Mouse (Mus musculus): ENCODE measurements around the gene Snx27. TPM values are rescaled to one million over a fixed set of nuclear protein-coding genes. Genes with fewer than 3 reads are reported as not detected.

The Snx27 gene
- polyA plus RNA-seq (2014; fragmentation: Nextera tagmentation; extraction: Ambion mirVana) = 42.8 and 45.3 TPM in 2 replicates

DNA sequence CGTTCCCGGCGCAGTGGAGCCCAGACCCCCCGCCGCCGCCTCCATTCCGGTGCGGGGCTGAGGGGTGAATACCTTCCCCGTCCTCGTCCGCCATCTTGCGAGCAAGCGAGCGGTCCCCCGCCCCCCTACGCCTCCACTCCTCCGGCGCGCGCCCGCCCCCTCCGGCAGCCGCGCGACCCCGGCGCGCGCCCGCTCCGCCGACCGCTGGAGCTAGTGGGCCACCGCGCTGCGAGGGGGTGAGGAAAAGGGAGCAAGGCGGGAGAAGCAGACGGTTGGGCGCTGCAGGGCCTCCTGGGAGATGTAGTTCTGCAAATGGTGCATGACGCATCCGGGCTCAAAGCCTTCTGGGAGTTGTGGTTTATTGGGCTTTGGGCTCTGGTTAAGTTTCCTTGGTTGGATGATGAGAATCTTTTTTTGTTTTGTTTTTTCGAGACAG, at the start of gene Snx27:
TSS of gene Snx27 (minus strand) at position 261 of the 436 bp plus-strand sequence.
- H3K27me3 ChIP-seq (replicated peaks; ENCODE audit: control insufficient read depth, insufficient read depth, low read length) = no peaks in the 10 kb centered on the region
- H3K36me3 ChIP-seq (ENCODE audit: control insufficient read depth, insufficient read depth, low read length) = no peaks in the 10 kb centered on the region
- H3K9ac ChIP-seq (ENCODE audit: low read length) = peak within 1 kb of the TSS; percentile 88
- H3K27ac ChIP-seq (ENCODE audit: low read depth, low read length) = peak within 1 kb of the TSS; percentile 87
- peak within 1 kb of the TSS; percentile 90 for H3K4me2 ChIP-seq (ENCODE audit: low read length)
- peak within 1 kb of the TSS; percentile 85 for H3K4me3 ChIP-seq (ENCODE audit: low read depth, low read length)
- H3K4me1 ChIP-seq (ENCODE audit: control insufficient read depth, insufficient read depth, low read length) = peaks cover 4% of the 10 kb centered on the region; the same call in 1 of the 2 replicates
- ATAC-seq (peak; percentile 99), DNase-seq (ENCODE audit: low spot score) (peak; percentile 98)
- H3K9me3 ChIP-seq (replicated peaks; ENCODE audit: control insufficient read depth, low read length) = no peaks in the 10 kb centered on the region
- WGBS = under 1% methylated on average over 42 of the region's 42 CpGs

DNA sequence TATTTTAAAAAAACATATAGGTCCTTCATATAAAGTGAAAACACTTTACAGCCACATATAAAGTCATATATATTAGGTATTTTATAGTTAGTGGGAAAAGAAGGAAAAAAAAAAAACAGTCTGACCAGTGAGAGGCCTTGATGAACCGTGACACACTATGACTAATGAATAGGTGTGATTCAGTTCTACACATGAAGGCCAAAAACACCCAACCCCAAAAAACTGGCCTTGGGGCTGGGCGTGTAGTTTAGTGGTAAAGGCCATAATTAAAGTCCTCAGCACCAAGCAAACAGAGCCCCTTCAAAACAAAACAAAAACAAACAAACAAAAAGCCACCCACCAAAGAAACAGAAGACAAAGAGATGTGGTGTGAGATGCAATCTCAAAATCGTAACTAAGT, 47.4 kb upstream of the Snx27 start:
- no peak overlapping the region for H3K4me2 ChIP-seq (ENCODE audit: low read length)
- no peak overlapping the region for H3K27ac ChIP-seq (ENCODE audit: low read depth, low read length)
- H3K4me1 ChIP-seq (ENCODE audit: control insufficient read depth, insufficient read depth, low read length) = no peaks in the 10 kb centered on the region
- H3K9ac ChIP-seq (ENCODE audit: low read length) = no peak overlapping the region
- H3K9me3 ChIP-seq (replicated peaks; ENCODE audit: control insufficient read depth, low read length) = no peaks in the 10 kb centered on the region
- ATAC-seq (no peak), DNase-seq (ENCODE audit: low spot score) (no peak)
- no peak overlapping the region for H3K4me3 ChIP-seq (ENCODE audit: low read depth, low read length)
- H3K27me3 ChIP-seq (replicated peaks; ENCODE audit: control insufficient read depth, insufficient read depth, low read length) = no peaks in the 10 kb centered on the region
- 72% methylated on average over 3 of the region's 3 CpGs for WGBS
- H3K36me3 ChIP-seq (ENCODE audit: control insufficient read depth, insufficient read depth, low read length) = no peaks in the 10 kb centered on the region

DNA sequence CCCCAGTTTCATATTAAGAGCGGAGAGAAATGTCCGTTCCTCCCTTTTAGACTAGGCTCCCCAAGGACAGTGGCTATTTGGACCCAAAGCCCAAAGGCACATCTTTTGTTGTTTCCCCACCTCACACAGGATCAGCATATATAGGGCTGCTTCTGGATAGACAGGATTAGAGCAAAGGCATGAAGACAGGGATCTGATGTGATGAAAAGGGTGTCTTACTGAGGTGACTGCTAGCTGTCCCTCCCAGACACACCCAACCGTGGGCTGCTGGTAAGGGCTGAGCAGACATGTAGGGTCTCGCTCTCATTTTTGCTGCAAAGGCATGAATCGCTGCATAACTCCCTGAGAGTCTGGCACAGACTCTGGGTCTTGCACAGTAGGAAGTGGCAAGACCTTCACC, 46.2 kb upstream of the Snx27 start:
- Histone ChIP-seq H3K4me3 (ENCODE audit: low read depth, low read length) (no peak overlapping the region), H3K9me3 (replicated peaks; ENCODE audit: control insufficient read depth, low read length) (no peaks in the 10 kb centered on the region), H3K36me3 (ENCODE audit: control insufficient read depth, insufficient read depth, low read length) (no peaks in the 10 kb centered on the region), H3K27me3 (replicated peaks; ENCODE audit: control insufficient read depth, insufficient read depth, low read length) (no peaks in the 10 kb centered on the region), H3K4me2 (ENCODE audit: low read length) (no peak overlapping the region), H3K4me1 (ENCODE audit: control insufficient read depth, insufficient read depth, low read length) (no peaks in the 10 kb centered on the region), H3K9ac (ENCODE audit: low read length) (no peak overlapping the region), H3K27ac (ENCODE audit: low read depth, low read length) (no peak overlapping the region)
- 93% methylated on average over 5 of the region's 5 CpGs for WGBS
- DNase-seq (ENCODE audit: low spot score) = no peak
- no peak for ATAC-seq

DNA sequence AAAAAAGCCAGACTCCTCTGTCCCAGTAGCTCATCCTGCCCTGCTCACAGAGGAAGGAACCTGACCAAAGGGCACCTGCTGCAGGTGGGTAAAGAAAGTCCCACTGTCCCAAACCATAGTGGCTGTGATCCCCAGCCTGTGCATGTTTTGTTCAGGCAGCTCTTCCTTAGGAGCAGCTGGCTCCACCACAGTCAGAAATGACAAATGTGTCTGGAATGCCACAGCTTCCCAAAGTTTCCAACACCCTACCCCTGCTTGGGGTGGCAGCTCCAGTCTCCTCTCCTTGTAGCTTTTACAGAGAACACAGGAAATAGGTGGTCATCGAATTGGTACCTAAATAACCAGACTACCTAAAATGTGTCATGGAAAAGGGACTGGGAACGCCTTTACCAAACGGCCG, 41.8 kb upstream of the Snx27 start:
- WGBS = 93% methylated on average over 4 of the region's 4 CpGs
- Histone ChIP-seq H3K9me3 (replicated peaks; ENCODE audit: control insufficient read depth, low read length) (no peaks in the 10 kb centered on the region), H3K27ac (ENCODE audit: low read depth, low read length) (no peak overlapping the region)

DNA sequence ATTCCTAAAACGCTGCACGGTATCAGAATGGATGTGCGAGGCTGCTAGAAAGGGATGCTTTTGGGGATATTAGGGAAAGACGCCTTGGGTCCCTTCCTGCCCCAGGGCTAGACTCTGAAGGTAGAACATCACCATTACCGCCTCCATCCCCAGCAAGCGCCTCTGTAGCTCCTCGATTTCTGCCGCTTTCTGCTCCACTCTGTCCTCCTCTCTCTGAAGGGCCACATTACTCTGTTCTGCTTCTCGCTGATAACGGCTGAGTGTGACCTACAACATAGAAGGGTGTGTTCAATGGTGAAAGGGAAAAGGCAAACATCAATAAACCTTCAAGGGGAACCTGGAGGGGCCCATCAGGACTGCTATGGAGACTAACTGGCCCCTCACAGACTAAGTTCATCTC, 40.0 kb upstream of the Snx27 start:
- Histone ChIP-seq H3K27me3 (replicated peaks; ENCODE audit: control insufficient read depth, insufficient read depth, low read length) (no peaks in the 10 kb centered on the region), H3K4me1 (ENCODE audit: control insufficient read depth, insufficient read depth, low read length) (no peaks in the 10 kb centered on the region), H3K4me3 (ENCODE audit: low read depth, low read length) (no peak overlapping the region), H3K4me2 (ENCODE audit: low read length) (no peak overlapping the region), H3K9me3 (replicated peaks; ENCODE audit: control insufficient read depth, low read length) (no peaks in the 10 kb centered on the region), H3K36me3 (ENCODE audit: control insufficient read depth, insufficient read depth, low read length) (no peaks in the 10 kb centered on the region), H3K9ac (ENCODE audit: low read length) (no peak overlapping the region), H3K27ac (ENCODE audit: low read depth, low read length) (no peak overlapping the region)
- 95% methylated on average over 10 of the region's 10 CpGs for WGBS
- no peak for DNase-seq (ENCODE audit: low spot score)
- no peak for ATAC-seq

More for the DNA sequence above, 41.8 kb upstream of the Snx27 start:
- Histone ChIP-seq H3K4me1 (ENCODE audit: control insufficient read depth, insufficient read depth, low read length) (no peaks in the 10 kb centered on the region), H3K4me3 (ENCODE audit: low read depth, low read length) (no peak overlapping the region), H3K4me2 (ENCODE audit: low read length) (no peak overlapping the region), H3K9ac (ENCODE audit: low read length) (no peak overlapping the region), H3K36me3 (ENCODE audit: control insufficient read depth, insufficient read depth, low read length) (no peaks in the 10 kb centered on the region), H3K27me3 (replicated peaks; ENCODE audit: control insufficient read depth, insufficient read depth, low read length) (no peaks in the 10 kb centered on the region)
- ATAC-seq (no peak), DNase-seq (ENCODE audit: low spot score) (no peak)

DNA sequence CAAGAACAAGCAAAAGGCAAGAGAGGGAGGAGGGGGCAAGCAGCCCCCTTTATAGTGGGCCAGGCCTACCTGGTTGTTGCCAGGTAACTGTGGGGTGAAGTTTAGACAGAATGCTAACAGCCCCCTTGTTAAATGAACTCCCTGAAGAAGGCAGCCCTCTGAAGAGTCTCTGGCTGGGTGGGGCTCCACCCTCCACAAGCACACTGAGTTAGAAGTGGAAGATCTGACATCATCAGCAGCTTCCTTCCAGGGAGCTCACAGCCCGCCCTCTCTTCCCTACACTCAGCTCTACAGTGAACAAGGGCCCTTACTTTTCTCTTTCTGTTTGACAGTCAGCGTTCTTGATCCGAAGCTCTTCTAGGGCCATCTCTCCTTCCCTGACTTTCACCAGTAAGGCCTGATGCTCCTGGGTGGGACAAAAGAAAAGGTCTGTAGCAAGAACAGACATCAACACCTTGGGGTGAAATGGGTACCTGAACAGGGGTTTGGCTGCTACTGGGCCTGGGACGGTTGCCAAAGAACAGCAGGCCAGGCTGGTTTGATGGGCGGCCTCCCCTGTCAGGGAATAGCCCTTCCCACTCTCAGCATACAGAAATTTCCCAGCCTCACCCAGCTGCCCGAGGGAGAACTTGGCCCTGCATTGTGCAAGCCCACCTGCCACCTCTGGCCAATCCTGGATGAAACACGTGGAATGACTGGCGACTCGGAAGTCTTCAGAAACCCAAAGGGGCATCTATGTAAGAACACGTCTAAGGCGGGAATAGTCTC, 39.4 kb upstream of the Snx27 start:
- no peak overlapping the region for H3K4me2 ChIP-seq (ENCODE audit: low read length)
- no peak overlapping the region for H3K4me3 ChIP-seq (ENCODE audit: low read depth, low read length)
- no peaks in the 10 kb centered on the region for H3K9me3 ChIP-seq (replicated peaks; ENCODE audit: control insufficient read depth, low read length)
- H3K9ac ChIP-seq (ENCODE audit: low read length) = no peak overlapping the region
- no peaks in the 10 kb centered on the region for H3K27me3 ChIP-seq (replicated peaks; ENCODE audit: control insufficient read depth, insufficient read depth, low read length)
- H3K27ac ChIP-seq (ENCODE audit: low read depth, low read length) = no peak overlapping the region
- ATAC-seq = no peak
- no peak for DNase-seq (ENCODE audit: low spot score)
- H3K4me1 ChIP-seq (ENCODE audit: control insufficient read depth, insufficient read depth, low read length) = no peaks in the 10 kb centered on the region
- WGBS = 79% methylated on average over 11 of the region's 11 CpGs
- H3K36me3 ChIP-seq (ENCODE audit: control insufficient read depth, insufficient read depth, low read length) = no peaks in the 10 kb centered on the region

DNA sequence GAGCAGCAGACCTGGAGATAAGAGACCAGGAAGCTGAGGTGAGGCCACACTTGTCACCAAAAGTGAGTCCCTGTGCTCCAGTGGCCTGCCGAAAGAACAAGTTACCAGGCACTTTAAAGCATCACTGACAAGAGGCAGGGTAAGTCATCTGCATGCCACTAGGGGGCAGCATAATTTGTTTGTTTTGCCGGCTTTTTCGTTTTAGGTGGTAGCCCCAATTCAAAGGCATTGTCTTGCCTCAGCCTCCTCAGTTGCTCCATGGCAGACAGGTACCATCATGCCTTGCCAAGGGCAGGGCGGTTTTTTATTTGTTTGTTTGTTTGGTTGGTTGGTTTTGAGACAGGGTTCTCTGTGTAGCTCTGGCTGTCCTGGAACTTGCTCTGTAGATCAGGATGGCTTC, 34.2 kb upstream of the Snx27 start:
- peak; percentile 49 for DNase-seq (ENCODE audit: low spot score)
- Histone ChIP-seq H3K9ac (ENCODE audit: low read length) (no peak overlapping the region), H3K4me3 (ENCODE audit: low read depth, low read length) (no peak overlapping the region), H3K27ac (ENCODE audit: low read depth, low read length) (no peak overlapping the region), H3K27me3 (replicated peaks; ENCODE audit: control insufficient read depth, insufficient read depth, low read length) (no peaks in the 10 kb centered on the region), H3K4me1 (ENCODE audit: control insufficient read depth, insufficient read depth, low read length) (no peaks in the 10 kb centered on the region), H3K4me2 (ENCODE audit: low read length) (no peak overlapping the region), H3K36me3 (ENCODE audit: control insufficient read depth, insufficient read depth, low read length) (no peaks in the 10 kb centered on the region), H3K9me3 (replicated peaks; ENCODE audit: control insufficient read depth, low read length) (no peaks in the 10 kb centered on the region)
- no peak for ATAC-seq
- 63% methylated on average over 4 of the region's 4 CpGs for WGBS

DNA sequence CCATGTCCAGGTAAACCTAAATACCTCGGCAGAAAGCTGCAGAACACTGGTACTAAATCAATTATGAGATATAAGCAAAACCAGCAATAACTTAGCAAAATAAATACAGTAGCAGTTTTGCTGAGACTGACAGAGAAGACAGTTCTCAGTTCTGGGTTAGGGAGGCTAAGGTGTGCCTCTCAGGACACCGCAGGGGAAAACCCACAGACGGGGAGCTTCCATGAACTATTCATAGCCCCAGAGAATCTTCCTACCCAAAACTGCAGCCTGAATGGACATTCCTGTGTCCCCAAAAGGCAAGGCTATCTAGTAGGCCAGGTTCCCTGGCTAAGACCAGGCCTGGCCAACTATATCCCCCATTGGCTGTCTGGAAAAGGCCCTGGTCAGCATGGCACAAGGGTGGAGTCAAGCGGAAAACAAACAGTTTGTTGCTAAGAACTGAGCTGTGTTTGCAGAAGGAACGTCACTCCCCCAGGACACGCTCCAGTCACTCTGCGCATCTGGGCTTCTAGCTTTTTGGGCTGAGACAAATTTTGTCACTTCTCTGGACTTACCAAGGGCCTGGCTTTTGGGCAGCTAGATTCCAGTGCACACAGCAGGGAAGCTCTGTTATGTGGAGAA, 30.9 kb upstream of the Snx27 start:
- H3K36me3 ChIP-seq (ENCODE audit: control insufficient read depth, insufficient read depth, low read length) = no peaks in the 10 kb centered on the region
- no peaks in the 10 kb centered on the region for H3K27me3 ChIP-seq (replicated peaks; ENCODE audit: control insufficient read depth, insufficient read depth, low read length)
- ATAC-seq = no peak
- WGBS = 70% methylated on average over 7 of the region's 7 CpGs
- DNase-seq (ENCODE audit: low spot score) = no peak
- H3K27ac ChIP-seq (ENCODE audit: low read depth, low read length) = no peak overlapping the region
- H3K9ac ChIP-seq (ENCODE audit: low read length) = no peak overlapping the region
- H3K9me3 ChIP-seq (replicated peaks; ENCODE audit: control insufficient read depth, low read length) = no peaks in the 10 kb centered on the region
- no peaks in the 10 kb centered on the region for H3K4me1 ChIP-seq (ENCODE audit: control insufficient read depth, insufficient read depth, low read length)
- no peak overlapping the region for H3K4me2 ChIP-seq (ENCODE audit: low read length)
- H3K4me3 ChIP-seq (ENCODE audit: low read depth, low read length) = no peak overlapping the region

DNA sequence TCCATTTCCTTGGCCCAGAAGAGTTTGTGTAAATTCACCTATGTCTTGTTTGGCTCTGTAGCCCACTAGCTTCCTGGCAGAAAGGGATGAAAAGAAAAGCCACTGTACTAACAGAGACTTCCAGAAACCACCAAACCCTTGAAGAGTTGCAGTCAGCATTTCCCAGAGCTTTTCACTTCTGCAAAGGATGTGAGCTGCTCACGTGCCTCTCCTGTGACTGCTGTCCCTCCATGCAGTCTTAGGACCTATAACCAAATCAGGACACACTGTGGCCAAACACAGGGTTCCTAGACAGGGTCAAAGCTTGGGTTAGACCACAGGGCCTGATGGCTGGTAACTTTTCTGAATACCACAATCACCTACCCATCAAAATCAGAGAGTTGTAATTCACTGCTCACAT, 29.8 kb upstream of the Snx27 start:
- Histone ChIP-seq H3K9me3 (replicated peaks; ENCODE audit: control insufficient read depth, low read length) (no peaks in the 10 kb centered on the region), H3K4me3 (ENCODE audit: low read depth, low read length) (no peak overlapping the region), H3K9ac (ENCODE audit: low read length) (no peak overlapping the region), H3K27me3 (replicated peaks; ENCODE audit: control insufficient read depth, insufficient read depth, low read length) (no peaks in the 10 kb centered on the region), H3K27ac (ENCODE audit: low read depth, low read length) (no peak overlapping the region), H3K4me1 (ENCODE audit: control insufficient read depth, insufficient read depth, low read length) (no peaks in the 10 kb centered on the region), H3K36me3 (ENCODE audit: control insufficient read depth, insufficient read depth, low read length) (no peaks in the 10 kb centered on the region), H3K4me2 (ENCODE audit: low read length) (no peak overlapping the region)
- no peak for DNase-seq (ENCODE audit: low spot score)
- WGBS = 73% methylated on average over 1 of the region's 1 CpGs
- ATAC-seq = no peak
